9 mouse cellular contexts compared by ENCODE assay signal in the genomic region with DNA sequence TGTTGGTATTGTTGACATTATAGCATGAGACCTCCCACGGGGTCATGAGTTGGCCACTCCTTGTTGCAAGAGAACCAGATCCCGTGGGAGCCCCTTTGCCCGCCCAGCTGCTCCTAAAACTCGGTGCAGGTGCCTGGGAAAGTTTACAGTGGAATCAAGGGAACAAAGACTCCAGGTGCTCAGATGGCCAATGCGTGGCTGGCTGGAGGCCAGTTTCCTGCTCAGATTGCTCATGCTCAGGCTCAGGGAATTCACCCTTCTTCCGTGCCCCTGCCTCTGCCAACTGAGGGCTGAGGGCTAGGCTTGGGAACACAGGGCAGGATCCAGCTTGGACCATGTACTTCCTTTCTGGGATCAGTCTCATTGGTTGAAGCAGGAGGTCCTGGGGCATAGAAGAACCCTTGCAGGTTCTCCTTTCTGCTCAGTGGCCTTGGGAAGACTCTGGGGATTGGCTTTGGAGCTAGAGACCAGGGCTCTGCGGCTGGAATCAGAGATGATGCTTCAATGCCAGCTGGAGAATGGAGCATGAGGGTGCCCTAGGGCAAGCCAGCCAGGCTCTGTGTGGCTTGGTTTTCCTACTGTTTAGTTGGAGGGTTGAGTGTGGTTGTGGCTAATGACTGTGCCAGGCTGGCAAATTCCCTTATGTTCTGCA. TPM values are rescaled to one million over a fixed set of nuclear protein-coding genes. Genes with fewer than 3 reads are reported as not detected.
DNase-seq lines count a peak whose midpoint lies in the region; ATAC-seq lines count a peak whose summit lies in the region.
"Had no signal": no experiment of that assay in that cellular context is flagged by ENCODE, and none has a peak within 500 bp of the region (broad histone marks: within the 10 kb centered on the region; RNA-seq: fewer than 3 reads in every experiment).

No protein-coding gene starts in this region.

- no peaks in the 10 kb centered on the region for H3K36me3 ChIP-seq in stomach, embryonic 14.5 days (ENCODE audit: control insufficient read depth, insufficient read depth, low read length)
- H3K36me3 ChIP-seq: hindbrain, embryonic 12.5 days; midbrain, embryonic 15.5 days had no signal

- H3K27me3 ChIP-seq in stomach, embryonic 14.5 days (ENCODE audit: control insufficient read depth, insufficient read depth, low read length): no peaks in the 10 kb centered on the region
- H3K27me3 ChIP-seq: midbrain, embryonic 15.5 days had no signal

- WGBS in stomach, embryonic 14.5 days: 39% methylated on average over 7 of the region's 7 CpGs

- no peak overlapping the region for H3K4me3 ChIP-seq in stomach, embryonic 14.5 days (ENCODE audit: low read depth, low read length)
- H3K4me3 ChIP-seq: hindbrain, embryonic 12.5 days; midbrain, embryonic 15.5 days had no signal

- peak overlapping the region; percentile 88 for H3K27ac ChIP-seq in stomach, embryonic 14.5 days (ENCODE audit: low read length)
- H3K27ac ChIP-seq: hindbrain, embryonic 12.5 days; midbrain, embryonic 15.5 days had no signal

- peaks cover 6% of the 10 kb centered on the region for H3K4me1 ChIP-seq in stomach, embryonic 14.5 days (ENCODE audit: control insufficient read depth, insufficient read depth, low read length)
- H3K4me1 ChIP-seq: midbrain, embryonic 15.5 days had no signal

- ATAC-seq in stomach, embryonic 14.5 days (ENCODE audit: insufficient number of reproducible peaks, insufficient read depth, low FRiP score, low read depth): peak; percentile 70
- ATAC-seq: midbrain, embryonic 15.5 days had no signal

- no peak overlapping the region for H3K9ac ChIP-seq in stomach, embryonic 14.5 days (replicated peaks; ENCODE audit: low read depth, low read length)
- H3K9ac ChIP-seq: hindbrain, embryonic 12.5 days; midbrain, embryonic 15.5 days had no signal

- no peak overlapping the region for H3K4me2 ChIP-seq in stomach, embryonic 14.5 days (replicated peaks; ENCODE audit: low read depth, low read length)
- H3K4me2 ChIP-seq: hindbrain, embryonic 12.5 days; midbrain, embryonic 15.5 days had no signal

- DNase-seq in layer of hippocampus, postnatal 10 days (ENCODE audit: low spot score in 2 of 2): peak; percentile 46 to 48
- no peak for DNase-seq in layer of hippocampus, adult 9-10 months (ENCODE audit: low spot score)
- DNase-seq in fibroblast of lung, adult 2 months (ENCODE audit: low read depth): peak; percentile 44
- DNase-seq in kidney, postnatal 25 days: peak; percentile 77 to 91
- no peak for DNase-seq in T-cell, adult 2 months (ENCODE audit: low spot score)
- DNase-seq in right cerebral cortex, adult 18-20 months: no peak

- H3K9me3 ChIP-seq in stomach, embryonic 14.5 days (ENCODE audit: control insufficient read depth, low read depth, low read length): no peaks in the 10 kb centered on the region
- H3K9me3 ChIP-seq: hindbrain, embryonic 12.5 days; midbrain, embryonic 15.5 days had no signal

RNA-seq across cellular contexts. Expression of a gene that starts 26.2 kb away (rescaled TPM):
- total RNA-seq in layer of hippocampus, postnatal 10 days (2021): 10 to 100 TPM; 30.4 to 30.7 TPM
- 21.7 and 23.4 TPM in 2 replicates for polyA plus RNA-seq in stomach, embryonic 14.5 days (2014; fragmentation: Nextera tagmentation; extraction: Ambion mirVana)

RNA-seq across cellular contexts. Expression of a gene that starts 45.2 kb away (rescaled TPM):
- total RNA-seq in layer of hippocampus, postnatal 10 days (2021): 10 to 100 TPM; 60.9 to 67.7 TPM
- polyA plus RNA-seq in stomach, embryonic 14.5 days (2014; fragmentation: Nextera tagmentation; extraction: Ambion mirVana): 613 and 615 TPM in 2 replicates

Comparison
In these comparisons a context has a peak if more than half of its experiments do, and no peak if none do; other contexts are left out.
1. DNase-seq: peak in layer of hippocampus, postnatal 10 days (2 of 2), fibroblast of lung, adult 2 months (single experiment) and kidney, postnatal 25 days (2 of 2); none in layer of hippocampus, adult 9-10 months (single experiment), T-cell, adult 2 months (single experiment) and right cerebral cortex, adult 18-20 months (single experiment).